Mouse (Mus musculus): ENCODE data around the gene Dbil5. TPM values are rescaled to one million over a fixed set of nuclear protein-coding genes. Genes with fewer than 3 reads are reported as not detected.
"Not testable (repeated sequence)": the region's sequence is repeated elsewhere in the genome, so short reads cannot be mapped to it uniquely, and the experiment has no call there.

Gene Dbil5
- total RNA-seq (2021) = 1 to 10 TPM in 1 of 2 experiments, not detected in 1; 1.0 TPM
- long read RNA-seq = 0 reads

- DNase-seq (ENCODE audit: low spot score in 2 of 2) = peak; percentile 96 to 97
Measured at GRCm38 (mm10) chr11:76217390-76217800, at the start of gene Dbil5, which contains the start of gene Gemin4. Dbil5 (plus strand) TSS chr11:76217608. Gemin4 (minus strand) TSS chr11:76217664.

- DNase-seq (ENCODE audit: low spot score in 2 of 2) = no peak
Measured at GRCm38 (mm10) chr11:76168976-76169375, 48.4 kb upstream of the Dbil5 start.

- peak in 1 of 2 experiments; percentile 52 for DNase-seq (ENCODE audit: low spot score in 2 of 2)
Measured at GRCm38 (mm10) chr11:76170207-76170606, 47.2 kb upstream of the Dbil5 start.

- peak; percentile 50 to 55 for DNase-seq (ENCODE audit: low spot score in 2 of 2)
Measured at GRCm38 (mm10) chr11:76178726-76179494, 38.5 kb upstream of the Dbil5 start.

- peak; percentile 88 to 93 for DNase-seq (ENCODE audit: low spot score in 2 of 2)
Measured at GRCm38 (mm10) chr11:76179495-76180145, 37.8 kb upstream of the Dbil5 start, which contains the start of the genes Vps53 and Fam57a. Vps53 (minus strand) TSS chr11:76179647. Fam57a (plus strand) TSS chr11:76179671.

GRCm38 (mm10) chr11:76180146-76180540 is 37.3 kb upstream of the Dbil5 start:
- DNase-seq (ENCODE audit: low spot score in 2 of 2) = no peak

GRCm38 (mm10) chr11:76183745-76184144 is 33.7 kb upstream of the Dbil5 start:
- DNase-seq (ENCODE audit: low spot score in 2 of 2) = no peak

GRCm38 (mm10) chr11:76186908-76187307 is 30.5 kb upstream of the Dbil5 start:
- DNase-seq (ENCODE audit: low spot score in 2 of 2) = no peak

- no peak for DNase-seq (ENCODE audit: low spot score in 2 of 2)
Measured at GRCm38 (mm10) chr11:76196275-76196976, 21.0 kb upstream of the Dbil5 start.

- DNase-seq (ENCODE audit: low spot score in 2 of 2) = no peak
Measured at GRCm38 (mm10) chr11:76196977-76197469, 20.4 kb upstream of the Dbil5 start.

- DNase-seq (ENCODE audit: low spot score in 2 of 2) = peak; percentile 80 to 87
Measured at GRCm38 (mm10) chr11:76201761-76202674, 15.4 kb upstream of the Dbil5 start.

GRCm38 (mm10) chr11:76206793-76207192 is 10.6 kb upstream of the Dbil5 start:
- DNase-seq (ENCODE audit: low spot score in 2 of 2) = no peak

GRCm38 (mm10) chr11:76210228-76210985 is 7.0 kb upstream of the Dbil5 start:
- no peak for DNase-seq (ENCODE audit: low spot score in 2 of 2)

GRCm38 (mm10) chr11:76211595-76211994 is 5.8 kb upstream of the Dbil5 start:
- DNase-seq (ENCODE audit: low spot score in 2 of 2) = not testable (repeated sequence)

- no peak for DNase-seq (ENCODE audit: low spot score in 2 of 2)
Measured at GRCm38 (mm10) chr11:76213841-76214240, 3.6 kb upstream of the Dbil5 start.

GRCm38 (mm10) chr11:76215011-76215410 is 2.4 kb upstream of the Dbil5 start:
- DNase-seq (ENCODE audit: low spot score in 2 of 2) = no peak

GRCm38 (mm10) chr11:76216049-76216540 is 1.3 kb upstream of the Dbil5 start:
- no peak for DNase-seq (ENCODE audit: low spot score in 2 of 2)

GRCm38 (mm10) chr11:76216681-76217389 is 573 bp upstream of the Dbil5 start:
- DNase-seq (ENCODE audit: low spot score in 2 of 2) = no peak

GRCm38 (mm10) chr11:76224631-76225030 is 7.2 kb downstream of the Dbil5 start:
- DNase-seq (ENCODE audit: low spot score in 2 of 2) = no peak

All from layer of hippocampus, adult 18-20 months (tissue).